Mouse (Mus musculus) ES-Bruce4 (cell line): ENCODE measurements around the gene Rgs3. TPM values are rescaled to one million over a fixed set of nuclear protein-coding genes. Genes with fewer than 3 reads are reported as not detected.
A peak's percentile ranks its signal among the peaks of the same experiment; 100 is the strongest.

Experiments used
- H3K27ac ChIP-seq: 2 replicates; pipeline ENCODE4 v1.5.1; 2012; ENCODE audit warnings: low read length, inconsistent platforms; ENCODE audit not compliant: insufficient read depth
- H3K27me3 ChIP-seq: 2 replicates; pipeline ENCODE4 v1.6.1; 2012; ENCODE audit warnings: mild to moderate bottlenecking, low read length, inconsistent platforms; ENCODE audit not compliant: control insufficient read depth, poor library complexity, insufficient read depth, severe bottlenecking
- H3K36me3 ChIP-seq: 2 replicates; pipeline ENCODE4 v1.6.1; 2012; ENCODE audit warnings: inconsistent platforms, mild to moderate bottlenecking, low read length, moderate library complexity; ENCODE audit not compliant: control insufficient read depth, poor library complexity, insufficient read depth, severe bottlenecking
- H3K4me1 ChIP-seq: one replicate; pipeline ENCODE4 v1.8.1; 2011; ENCODE audit warnings: low read length; ENCODE audit not compliant: control insufficient read depth, insufficient read depth
- H3K4me3 ChIP-seq: 2 replicates; pipeline ENCODE4 v1.5.1; 2011; ENCODE audit warnings: low read depth, mild to moderate bottlenecking, low read length
- H3K9ac ChIP-seq: 2 replicates; pipeline ENCODE4 v1.6.1; 2012; ENCODE audit warnings: low read depth, mild to moderate bottlenecking, inconsistent platforms; ENCODE audit not compliant: poor library complexity, severe bottlenecking
- H3K9me3 ChIP-seq: replicated peaks from 2 replicates; pipeline ENCODE4 v1.6.1; 2012; ENCODE audit warnings: mild to moderate bottlenecking, low read length, inconsistent platforms; ENCODE audit not compliant: control insufficient read depth, poor library complexity, insufficient read depth, severe bottlenecking
- CTCF ChIP-seq: IDR thresholded peaks from one replicate; pipeline ENCODE4 v1.8.1; 2011; ENCODE audit warnings: low read depth, low read length
- EP300 ChIP-seq: IDR thresholded peaks from 2 replicates; pipeline ENCODE4 v1.6.1; 2011; ENCODE audit warnings: low read depth, low read length; ENCODE audit not compliant: insufficient read depth
- POLR2A ChIP-seq: IDR thresholded peaks from one replicate; pipeline ENCODE4 v1.8.1; 2011; ENCODE audit warnings: low read length; ENCODE audit not compliant: insufficient read depth
- polyA plus RNA-seq: library from polyadenylated mRNA; stranded (reverse); fragments of >200 nt; gene quantifications from 2 replicates; pipeline ENCODE4 v1.2.4, GENCODE M21; 2011; ENCODE audit warnings: low read depth; ENCODE audit not compliant: missing spikeins, insufficient read depth, insufficient read length

The Rgs3 gene
- polyA plus RNA-seq, 1 experiment = 15.3 TPM

GRCm38 (mm10) chr4:62722021-62722426, 162.4 kb downstream of the Rgs3 start:
- Histone ChIP-seq H3K27me3 (no peaks in the 10 kb centered on the region), H3K36me3 (no peaks in the 10 kb centered on the region), H3K9ac (no peak overlapping the region), H3K4me1 (peaks cover 3% of the 10 kb centered on the region), H3K4me3 (no peak overlapping the region), H3K27ac (no peak overlapping the region), H3K9me3 (peaks cover 4% of the 10 kb centered on the region)
- TF ChIP-seq POLR2A (no peak), EP300 (0 out of 2 replicates have a peak, but pooled peaks have one; percentile 73)

- H3K4me1 ChIP-seq = peaks cover 3% of the 10 kb centered on the region
- no peak overlapping the region for H3K27ac ChIP-seq
- H3K9me3 ChIP-seq = peaks cover 4% of the 10 kb centered on the region
These were observed 164.1 kb downstream of the Rgs3 start for GRCm38 (mm10) chr4:62723795-62724194.

GRCm38 (mm10) chr4:62726282-62726937, 166.8 kb downstream of the Rgs3 start:
- no peak overlapping the region for H3K9ac ChIP-seq
- no peak overlapping the region for H3K27ac ChIP-seq
- H3K9me3 ChIP-seq = no peaks in the 10 kb centered on the region
- H3K4me3 ChIP-seq = no peak overlapping the region
- H3K27me3 ChIP-seq = no peaks in the 10 kb centered on the region
- H3K4me1 ChIP-seq = peaks cover 3% of the 10 kb centered on the region
- TF ChIP-seq POLR2A = no peak
- no peak for TF ChIP-seq EP300
- TF ChIP-seq CTCF = no peak
- H3K36me3 ChIP-seq = no peaks in the 10 kb centered on the region

More at GRCm38 (mm10) chr4:62723795-62724194, 164.1 kb downstream of the Rgs3 start:
- H3K36me3 ChIP-seq = no peaks in the 10 kb centered on the region
- no peak overlapping the region for H3K4me3 ChIP-seq
- H3K9ac ChIP-seq = no peak overlapping the region
- H3K27me3 ChIP-seq = no peaks in the 10 kb centered on the region
- no peak for TF ChIP-seq POLR2A
- TF ChIP-seq CTCF = no peak
- TF ChIP-seq EP300 = no peak

GRCm38 (mm10) chr4:62727541-62728303, 168.1 kb downstream of the Rgs3 start:
- Histone ChIP-seq H3K27ac (no peak overlapping the region), H3K9ac (no peak overlapping the region), H3K36me3 (no peaks in the 10 kb centered on the region), H3K9me3 (no peaks in the 10 kb centered on the region), H3K4me1 (no peaks in the 10 kb centered on the region), H3K4me3 (no peak overlapping the region), H3K27me3 (no peaks in the 10 kb centered on the region)
- TF ChIP-seq POLR2A (no peak), CTCF (peak; percentile 73), EP300 (no peak)

- no peaks in the 10 kb centered on the region for H3K4me1 ChIP-seq
- H3K9ac ChIP-seq = no peak overlapping the region
- H3K27me3 ChIP-seq = no peaks in the 10 kb centered on the region
- H3K9me3 ChIP-seq = no peaks in the 10 kb centered on the region
- TF ChIP-seq CTCF (no peak), EP300 (no peak), POLR2A (no peak)
- no peaks in the 10 kb centered on the region for H3K36me3 ChIP-seq
- H3K27ac ChIP-seq = no peak overlapping the region
- H3K4me3 ChIP-seq = no peak overlapping the region
These were observed 168.8 kb downstream of the Rgs3 start for GRCm38 (mm10) chr4:62728471-62728870.

- Histone ChIP-seq H3K4me3 (no peak overlapping the region), H3K4me1 (no peaks in the 10 kb centered on the region)
- TF ChIP-seq CTCF (no peak), POLR2A (no peak), EP300 (no peak)
These were observed 169.5 kb downstream of the Rgs3 start for GRCm38 (mm10) chr4:62729191-62729590.

More at GRCm38 (mm10) chr4:62729191-62729590, 169.5 kb downstream of the Rgs3 start:
- Histone ChIP-seq H3K36me3 (no peaks in the 10 kb centered on the region), H3K9ac (no peak overlapping the region), H3K9me3 (no peaks in the 10 kb centered on the region), H3K27ac (no peak overlapping the region), H3K27me3 (no peaks in the 10 kb centered on the region)
